Mouse (Mus musculus): Measurements from ENCODE around the gene Ap3m1. TPM values are rescaled to one million over a fixed set of nuclear protein-coding genes. Genes with fewer than 3 reads are reported as not detected.

Gene Ap3m1
- polyA plus RNA-seq, 1 experiment from 2014 or later, result 87.6 TPM

- no peak overlapping the region for H3K4me2 ChIP-seq (ENCODE audit: low read depth, severe bottlenecking)
- no peak overlapping the region for H3K27ac ChIP-seq (replicated peaks; ENCODE audit: low read depth, low read length)
- H3K9me3 ChIP-seq (ENCODE audit: control insufficient read depth, low read length), result no peaks in the 10 kb centered on the region
- H3K27me3 ChIP-seq (ENCODE audit: control insufficient read depth, insufficient read depth, low read length), result no peaks in the 10 kb centered on the region
- ATAC-seq (ENCODE audit: insufficient number of reproducible peaks, low FRiP score, low TSS enrichment, low read depth) (no peak), DNase-seq (ENCODE audit: low spot score) (no peak)
- no peak overlapping the region for H3K9ac ChIP-seq (ENCODE audit: low read length)
- no peaks in the 10 kb centered on the region for H3K36me3 ChIP-seq (ENCODE audit: control insufficient read depth, insufficient read depth, low read length)
- 88% methylated on average over 4 of the region's 4 CpGs for WGBS
- no peak overlapping the region for H3K4me3 ChIP-seq (ENCODE audit: low read depth, low read length)
- H3K4me1 ChIP-seq (ENCODE audit: control insufficient read depth, insufficient read depth, low read length), result peaks cover 10% of the 10 kb centered on the region; the same call in 1 of the 2 replicates
Measured at GRCm38 (mm10) chr14:21077939-21078338, 25.6 kb upstream of the Ap3m1 start.

GRCm38 (mm10) chr14:21076501-21077194 lies 24.3 kb upstream of the Ap3m1 start:
- no peaks in the 10 kb centered on the region for H3K36me3 ChIP-seq (ENCODE audit: control insufficient read depth, insufficient read depth, low read length)
- DNase-seq (ENCODE audit: low spot score) (no peak), ATAC-seq (ENCODE audit: insufficient number of reproducible peaks, low FRiP score, low TSS enrichment, low read depth) (0 out of 2 replicates have a peak, but pooled peaks have one; percentile 18)
- H3K4me1 ChIP-seq (ENCODE audit: control insufficient read depth, insufficient read depth, low read length), result peaks cover 10% of the 10 kb centered on the region; the same call in 1 of the 2 replicates
- H3K9ac ChIP-seq (ENCODE audit: low read length), result peak overlapping the region; percentile 75
- H3K4me2 ChIP-seq (ENCODE audit: low read depth, severe bottlenecking), result peak overlapping the region; percentile 77
- H3K9me3 ChIP-seq (ENCODE audit: control insufficient read depth, low read length), result no peaks in the 10 kb centered on the region
- 43% methylated on average over 7 of the region's 7 CpGs for WGBS
- peak overlapping the region; percentile 60 for H3K4me3 ChIP-seq (ENCODE audit: low read depth, low read length)
- H3K27me3 ChIP-seq (ENCODE audit: control insufficient read depth, insufficient read depth, low read length), result no peaks in the 10 kb centered on the region
- no peak overlapping the region for H3K27ac ChIP-seq (replicated peaks; ENCODE audit: low read depth, low read length)

GRCm38 (mm10) chr14:21075751-21076500 lies 23.6 kb upstream of the Ap3m1 start:
- Histone ChIP-seq H3K4me2 (ENCODE audit: low read depth, severe bottlenecking) (peak overlapping the region; percentile 77), H3K4me3 (ENCODE audit: low read depth, low read length) (peak overlapping the region; percentile 60), H3K36me3 (ENCODE audit: control insufficient read depth, insufficient read depth, low read length) (no peaks in the 10 kb centered on the region), H3K27ac (replicated peaks; ENCODE audit: low read depth, low read length) (peak overlapping the region; percentile 75), H3K9me3 (ENCODE audit: control insufficient read depth, low read length) (no peaks in the 10 kb centered on the region), H3K4me1 (ENCODE audit: control insufficient read depth, insufficient read depth, low read length) (peaks cover 10% of the 10 kb centered on the region; the same call in 1 of the 2 replicates), H3K27me3 (ENCODE audit: control insufficient read depth, insufficient read depth, low read length) (no peaks in the 10 kb centered on the region), H3K9ac (ENCODE audit: low read length) (peak overlapping the region; percentile 75)
- WGBS, result under 1% methylated on average over 59 of the region's 59 CpGs
- ATAC-seq (ENCODE audit: insufficient number of reproducible peaks, low FRiP score, low TSS enrichment, low read depth), result peak; percentile 98
- peak; percentile 91 for DNase-seq (ENCODE audit: low spot score)

- Histone ChIP-seq H3K27me3 (ENCODE audit: control insufficient read depth, insufficient read depth, low read length) (no peaks in the 10 kb centered on the region), H3K4me3 (ENCODE audit: low read depth, low read length) (no peak overlapping the region), H3K9ac (ENCODE audit: low read length) (no peak overlapping the region), H3K4me2 (ENCODE audit: low read depth, severe bottlenecking) (peak overlapping the region; percentile 77; the same call in 1 of the 2 replicates), H3K27ac (replicated peaks; ENCODE audit: low read depth, low read length) (no peak overlapping the region), H3K36me3 (ENCODE audit: control insufficient read depth, insufficient read depth, low read length) (no peaks in the 10 kb centered on the region), H3K4me1 (ENCODE audit: control insufficient read depth, insufficient read depth, low read length) (peaks cover 10% of the 10 kb centered on the region; the same call in 1 of the 2 replicates), H3K9me3 (ENCODE audit: control insufficient read depth, low read length) (no peaks in the 10 kb centered on the region)
- DNase-seq (ENCODE audit: low spot score) (no peak), ATAC-seq (ENCODE audit: insufficient number of reproducible peaks, low FRiP score, low TSS enrichment, low read depth) (no peak)
- WGBS, result 64% methylated on average over 11 of the region's 11 CpGs
Measured at GRCm38 (mm10) chr14:21074398-21075320, 22.4 kb upstream of the Ap3m1 start.

GRCm38 (mm10) chr14:21073981-21074380 lies 21.7 kb upstream of the Ap3m1 start:
- Histone ChIP-seq H3K4me3 (ENCODE audit: low read depth, low read length) (no peak overlapping the region), H3K4me2 (ENCODE audit: low read depth, severe bottlenecking) (no peak overlapping the region), H3K9ac (ENCODE audit: low read length) (no peak overlapping the region), H3K27me3 (ENCODE audit: control insufficient read depth, insufficient read depth, low read length) (no peaks in the 10 kb centered on the region), H3K36me3 (ENCODE audit: control insufficient read depth, insufficient read depth, low read length) (no peaks in the 10 kb centered on the region), H3K4me1 (ENCODE audit: control insufficient read depth, insufficient read depth, low read length) (peaks cover 10% of the 10 kb centered on the region; the same call in 1 of the 2 replicates), H3K9me3 (ENCODE audit: control insufficient read depth, low read length) (no peaks in the 10 kb centered on the region), H3K27ac (replicated peaks; ENCODE audit: low read depth, low read length) (no peak overlapping the region)
- DNase-seq (ENCODE audit: low spot score) (no peak), ATAC-seq (ENCODE audit: insufficient number of reproducible peaks, low FRiP score, low TSS enrichment, low read depth) (no peak)
- WGBS, result 67% methylated on average over 3 of the region's 3 CpGs

- H3K27me3 ChIP-seq (ENCODE audit: control insufficient read depth, insufficient read depth, low read length), result no peaks in the 10 kb centered on the region
- H3K4me1 ChIP-seq (ENCODE audit: control insufficient read depth, insufficient read depth, low read length), result no peaks in the 10 kb centered on the region
- 87% methylated on average over 5 of the region's 5 CpGs for WGBS
- H3K27ac ChIP-seq (replicated peaks; ENCODE audit: low read depth, low read length), result no peak overlapping the region
- DNase-seq (ENCODE audit: low spot score) (no peak), ATAC-seq (ENCODE audit: insufficient number of reproducible peaks, low FRiP score, low TSS enrichment, low read depth) (no peak)
- H3K4me3 ChIP-seq (ENCODE audit: low read depth, low read length), result no peak overlapping the region
- H3K4me2 ChIP-seq (ENCODE audit: low read depth, severe bottlenecking), result no peak overlapping the region
- no peaks in the 10 kb centered on the region for H3K9me3 ChIP-seq (ENCODE audit: control insufficient read depth, low read length)
- H3K9ac ChIP-seq (ENCODE audit: low read length), result no peak overlapping the region
- H3K36me3 ChIP-seq (ENCODE audit: control insufficient read depth, insufficient read depth, low read length), result no peaks in the 10 kb centered on the region
Measured at GRCm38 (mm10) chr14:21069594-21069993, 17.3 kb upstream of the Ap3m1 start.

- H3K36me3 ChIP-seq (ENCODE audit: control insufficient read depth, insufficient read depth, low read length), result no peaks in the 10 kb centered on the region
- no peaks in the 10 kb centered on the region for H3K4me1 ChIP-seq (ENCODE audit: control insufficient read depth, insufficient read depth, low read length)
- 70% methylated on average over 8 of the region's 8 CpGs for WGBS
- DNase-seq (ENCODE audit: low spot score) (no peak), ATAC-seq (ENCODE audit: insufficient number of reproducible peaks, low FRiP score, low TSS enrichment, low read depth) (no peak)
- no peaks in the 10 kb centered on the region for H3K27me3 ChIP-seq (ENCODE audit: control insufficient read depth, insufficient read depth, low read length)
- H3K9me3 ChIP-seq (ENCODE audit: control insufficient read depth, low read length), result no peaks in the 10 kb centered on the region
- H3K4me3 ChIP-seq (ENCODE audit: low read depth, low read length), result no peak overlapping the region
- no peak overlapping the region for H3K9ac ChIP-seq (ENCODE audit: low read length)
- no peak overlapping the region for H3K4me2 ChIP-seq (ENCODE audit: low read depth, severe bottlenecking)
- H3K27ac ChIP-seq (replicated peaks; ENCODE audit: low read depth, low read length), result no peak overlapping the region
Measured at GRCm38 (mm10) chr14:21065490-21066162, 13.3 kb upstream of the Ap3m1 start.
